Mouse (Mus musculus) cerebellum, adult 18-20 months (tissue): ENCODE results near the gene Slc6a2.

Source experiments
- DNase-seq, 2 experiments: peaks; one replicate each; pipeline ENCODE4 v3.0.0; 2021

Gene Slc6a2

GRCm38 (mm10) chr8:93038831-93039230, 79.0 kb downstream of the Slc6a2 start:
- no peak for DNase-seq

DNA sequence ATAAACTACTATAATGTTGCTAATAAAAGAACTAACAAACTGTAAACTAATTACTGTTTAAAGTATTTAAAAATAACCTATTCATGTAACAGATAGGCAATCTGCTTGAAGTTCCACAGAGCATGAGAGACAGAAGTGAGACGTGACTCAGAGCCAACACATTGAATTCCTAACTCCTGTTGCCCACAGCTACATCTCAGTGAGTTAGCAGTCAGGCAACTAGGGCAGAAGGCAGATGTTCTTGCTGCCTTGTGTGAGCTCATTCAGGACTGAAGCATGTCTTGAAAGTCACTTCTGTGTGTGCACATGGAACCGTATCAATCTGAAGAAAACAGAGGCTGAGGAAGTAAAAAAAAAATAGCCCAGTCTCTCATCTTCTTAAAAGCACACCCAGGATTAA, 80.4 kb downstream of the Slc6a2 start:
- no peak for DNase-seq

GRCm38 (mm10) chr8:93040776-93041567, 81.1 kb downstream of the Slc6a2 start:
- DNase-seq, result no peak

DNA sequence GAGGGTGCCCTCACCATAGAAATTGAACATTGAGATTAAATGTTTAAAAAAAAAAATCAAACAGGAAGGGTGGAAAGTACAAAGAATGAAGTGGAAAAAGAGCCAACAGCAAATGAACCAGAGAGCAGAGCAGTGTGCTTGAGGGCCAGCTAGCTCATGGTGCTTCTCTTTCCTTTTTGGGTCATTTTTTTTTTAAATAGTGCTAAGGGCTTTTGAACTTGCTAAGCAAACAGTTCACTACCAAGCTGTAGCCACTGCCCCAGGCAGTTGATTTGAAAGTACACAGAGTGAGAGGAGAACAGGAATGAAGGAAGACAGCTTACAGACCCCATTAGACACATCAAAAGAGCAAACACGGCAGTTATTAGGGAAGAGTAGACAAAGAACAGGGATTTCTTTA, 83.2 kb downstream of the Slc6a2 start:
- DNase-seq, result no peak

GRCm38 (mm10) chr8:93048092-93048491, 88.2 kb downstream of the Slc6a2 start, which contains the start of gene Ces1a:
Gene Ces1a (minus strand): TSS chr8:93048192.
- no peak for DNase-seq

DNA sequence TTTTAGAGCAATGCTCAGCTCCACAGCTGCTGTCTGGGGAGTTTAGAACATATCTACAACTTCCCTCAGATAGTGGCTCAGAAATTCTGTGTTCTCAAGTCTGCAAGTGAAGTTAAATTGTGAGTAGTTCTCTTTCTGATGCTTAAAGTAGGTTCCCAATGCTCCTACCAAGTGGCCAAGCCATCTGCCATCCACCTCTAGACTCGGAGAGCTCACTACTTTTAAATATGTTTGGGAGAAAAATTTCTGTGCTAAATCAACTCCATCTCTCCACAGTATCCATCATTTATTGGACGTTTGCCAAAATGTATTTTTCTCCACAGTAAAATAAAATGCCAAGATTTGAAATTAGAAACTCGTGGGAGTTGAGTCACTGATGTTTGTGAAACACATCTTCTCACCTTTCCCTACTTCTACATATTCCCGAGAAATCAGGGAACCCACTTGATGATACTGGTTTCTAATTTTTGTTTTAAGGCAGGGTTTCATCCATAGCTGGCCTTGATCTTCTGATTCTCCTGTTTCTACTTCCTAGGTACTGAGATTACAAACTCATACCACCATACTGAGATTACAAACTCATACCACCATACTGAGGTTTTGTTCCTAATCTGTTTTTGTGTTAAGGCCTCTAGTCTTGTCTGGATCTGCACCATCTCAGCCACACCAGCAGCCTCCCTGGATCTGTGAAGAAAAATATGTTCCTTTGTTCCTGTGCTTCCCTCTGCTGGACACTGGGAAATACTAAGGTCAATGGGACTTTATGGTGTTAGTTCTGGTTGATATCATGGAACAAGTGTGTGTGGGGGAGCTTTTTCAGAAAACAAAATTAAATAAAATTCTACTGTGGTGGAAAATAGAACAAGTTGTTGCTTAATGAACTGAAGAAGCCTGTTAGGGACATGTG, 88.9 kb downstream of the Slc6a2 start:
- no peak for DNase-seq
